Mouse (Mus musculus) lung, adult 2 months (tissue): ENCODE measurements around the gene Foxj3.

Experiments used
- CTCF ChIP-seq: fragments of 200-500 bp; IDR thresholded peaks from 2 replicates; pipeline ENCODE4 v1.5.1; 2011; ENCODE audit warnings: mild to moderate bottlenecking, low read length, control low read depth; ENCODE audit not compliant: insufficient read depth
- POLR2A ChIP-seq: fragments of 200-500 bp; IDR thresholded peaks from 2 replicates; pipeline ENCODE4 v1.6.1; 2011; ENCODE audit warnings: low read depth, mild to moderate bottlenecking, control low read depth, low read length, borderline replicate concordance; ENCODE audit errors: extremely low read depth

DNA sequence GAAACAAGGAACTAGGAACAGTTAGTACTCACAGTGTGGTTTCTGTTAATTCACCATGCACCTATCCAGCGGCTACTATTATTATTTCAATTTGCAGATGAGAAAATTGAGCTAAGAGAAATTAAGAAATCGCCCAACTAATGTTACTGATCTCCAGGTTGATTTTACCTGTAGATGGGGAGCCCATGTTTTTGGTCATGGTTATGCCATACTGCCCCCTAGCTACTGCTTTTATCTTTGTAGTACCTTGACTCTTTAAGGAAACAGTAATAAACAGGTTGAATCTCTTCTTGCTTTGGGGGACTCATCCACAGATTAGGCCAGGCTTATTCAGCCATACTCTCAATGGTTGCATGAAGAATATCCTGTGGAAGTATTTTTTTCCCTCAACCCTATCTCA lies 5.0 kb upstream of the Foxj3 start:
- TF ChIP-seq POLR2A (no peak), CTCF (no peak)
